Mouse (Mus musculus): Measurements from ENCODE around the gene Cd28. TPM values are rescaled to one million over a fixed set of nuclear protein-coding genes. Genes with fewer than 3 reads are reported as not detected.

Gene Cd28
- polyA plus RNA-seq, 1 experiment from 2014 or later: 0.15 TPM

GRCm38 (mm10) chr1:60795677-60796205, 79.1 kb downstream of the Cd28 start:
- ATAC-seq (ENCODE audit: insufficient number of reproducible peaks, low FRiP score, low TSS enrichment, low read depth) (no peak), DNase-seq (ENCODE audit: low spot score) (no peak)
- WGBS: 67% methylated on average over 3 of the region's 3 CpGs
- Histone ChIP-seq H3K9me3 (ENCODE audit: control insufficient read depth, low read length) (no peaks in the 10 kb centered on the region), H3K27me3 (ENCODE audit: control insufficient read depth, insufficient read depth, low read length) (no peaks in the 10 kb centered on the region), H3K9ac (ENCODE audit: low read length) (no peak overlapping the region), H3K27ac (replicated peaks; ENCODE audit: low read depth, low read length) (no peak overlapping the region), H3K4me2 (ENCODE audit: low read depth, severe bottlenecking) (no peak overlapping the region), H3K4me3 (ENCODE audit: low read depth, low read length) (no peak overlapping the region), H3K4me1 (ENCODE audit: control insufficient read depth, insufficient read depth, low read length) (no peaks in the 10 kb centered on the region), H3K36me3 (ENCODE audit: control insufficient read depth, insufficient read depth, low read length) (no peaks in the 10 kb centered on the region)

GRCm38 (mm10) chr1:60799795-60800345, 83.3 kb downstream of the Cd28 start:
- Histone ChIP-seq H3K36me3 (ENCODE audit: control insufficient read depth, insufficient read depth, low read length) (no peaks in the 10 kb centered on the region), H3K27me3 (ENCODE audit: control insufficient read depth, insufficient read depth, low read length) (no peaks in the 10 kb centered on the region), H3K27ac (replicated peaks; ENCODE audit: low read depth, low read length) (no peak overlapping the region), H3K4me3 (ENCODE audit: low read depth, low read length) (no peak overlapping the region), H3K9ac (ENCODE audit: low read length) (no peak overlapping the region), H3K4me2 (ENCODE audit: low read depth, severe bottlenecking) (no peak overlapping the region), H3K4me1 (ENCODE audit: control insufficient read depth, insufficient read depth, low read length) (no peaks in the 10 kb centered on the region), H3K9me3 (ENCODE audit: control insufficient read depth, low read length) (no peaks in the 10 kb centered on the region)
- 63% methylated on average over 1 of the region's 1 CpGs for WGBS
- DNase-seq (ENCODE audit: low spot score) (no peak), ATAC-seq (ENCODE audit: insufficient number of reproducible peaks, low FRiP score, low TSS enrichment, low read depth) (no peak)

GRCm38 (mm10) chr1:60801210-60801671, 84.6 kb downstream of the Cd28 start:
- Histone ChIP-seq H3K4me1 (ENCODE audit: control insufficient read depth, insufficient read depth, low read length) (no peaks in the 10 kb centered on the region), H3K9me3 (ENCODE audit: control insufficient read depth, low read length) (no peaks in the 10 kb centered on the region), H3K9ac (ENCODE audit: low read length) (no peak overlapping the region), H3K36me3 (ENCODE audit: control insufficient read depth, insufficient read depth, low read length) (no peaks in the 10 kb centered on the region), H3K27me3 (ENCODE audit: control insufficient read depth, insufficient read depth, low read length) (no peaks in the 10 kb centered on the region), H3K27ac (replicated peaks; ENCODE audit: low read depth, low read length) (no peak overlapping the region), H3K4me3 (ENCODE audit: low read depth, low read length) (no peak overlapping the region), H3K4me2 (ENCODE audit: low read depth, severe bottlenecking) (no peak overlapping the region)
- DNase-seq (ENCODE audit: low spot score) (no peak), ATAC-seq (ENCODE audit: insufficient number of reproducible peaks, low FRiP score, low TSS enrichment, low read depth) (no peak)
- 90% methylated on average over 4 of the region's 4 CpGs for WGBS

- DNase-seq (ENCODE audit: low spot score): no peak
- Histone ChIP-seq H3K4me2 (ENCODE audit: low read depth, severe bottlenecking) (no peak overlapping the region), H3K27ac (replicated peaks; ENCODE audit: low read depth, low read length) (no peak overlapping the region), H3K9ac (ENCODE audit: low read length) (no peak overlapping the region), H3K9me3 (ENCODE audit: control insufficient read depth, low read length) (no peaks in the 10 kb centered on the region), H3K27me3 (ENCODE audit: control insufficient read depth, insufficient read depth, low read length) (no peaks in the 10 kb centered on the region), H3K36me3 (ENCODE audit: control insufficient read depth, insufficient read depth, low read length) (no peaks in the 10 kb centered on the region), H3K4me3 (ENCODE audit: low read depth, low read length) (no peak overlapping the region), H3K4me1 (ENCODE audit: control insufficient read depth, insufficient read depth, low read length) (no peaks in the 10 kb centered on the region)
- WGBS: 94% methylated on average over 4 of the region's 4 CpGs
- ATAC-seq (ENCODE audit: insufficient number of reproducible peaks, low FRiP score, low TSS enrichment, low read depth): no peak
Observed at GRCm38 (mm10) chr1:60803128-60803824, 86.7 kb downstream of the Cd28 start.

GRCm38 (mm10) chr1:60803825-60804696, 87.5 kb downstream of the Cd28 start:
- Histone ChIP-seq H3K4me1 (ENCODE audit: control insufficient read depth, insufficient read depth, low read length) (no peaks in the 10 kb centered on the region), H3K9me3 (ENCODE audit: control insufficient read depth, low read length) (no peaks in the 10 kb centered on the region), H3K27me3 (ENCODE audit: control insufficient read depth, insufficient read depth, low read length) (no peaks in the 10 kb centered on the region), H3K4me2 (ENCODE audit: low read depth, severe bottlenecking) (no peak overlapping the region), H3K27ac (replicated peaks; ENCODE audit: low read depth, low read length) (no peak overlapping the region), H3K4me3 (ENCODE audit: low read depth, low read length) (no peak overlapping the region), H3K36me3 (ENCODE audit: control insufficient read depth, insufficient read depth, low read length) (no peaks in the 10 kb centered on the region), H3K9ac (ENCODE audit: low read length) (no peak overlapping the region)
- no peak for ATAC-seq (ENCODE audit: insufficient number of reproducible peaks, low FRiP score, low TSS enrichment, low read depth)
- DNase-seq (ENCODE audit: low spot score): no peak
- 89% methylated on average over 6 of the region's 6 CpGs for WGBS

GRCm38 (mm10) chr1:60805178-60805577, 88.6 kb downstream of the Cd28 start:
- no peak overlapping the region for H3K4me3 ChIP-seq (ENCODE audit: low read depth, low read length)
- DNase-seq (ENCODE audit: low spot score): no peak
- ATAC-seq (ENCODE audit: insufficient number of reproducible peaks, low FRiP score, low TSS enrichment, low read depth): no peak
- WGBS: 57% methylated on average over 1 of the region's 1 CpGs
- H3K9me3 ChIP-seq (ENCODE audit: control insufficient read depth, low read length): no peaks in the 10 kb centered on the region
- no peaks in the 10 kb centered on the region for H3K4me1 ChIP-seq (ENCODE audit: control insufficient read depth, insufficient read depth, low read length)
- H3K4me2 ChIP-seq (ENCODE audit: low read depth, severe bottlenecking): no peak overlapping the region
- no peaks in the 10 kb centered on the region for H3K27me3 ChIP-seq (ENCODE audit: control insufficient read depth, insufficient read depth, low read length)
- no peak overlapping the region for H3K27ac ChIP-seq (replicated peaks; ENCODE audit: low read depth, low read length)
- H3K9ac ChIP-seq (ENCODE audit: low read length): no peak overlapping the region
- no peaks in the 10 kb centered on the region for H3K36me3 ChIP-seq (ENCODE audit: control insufficient read depth, insufficient read depth, low read length)

- no peak overlapping the region for H3K9ac ChIP-seq (ENCODE audit: low read length)
- H3K4me1 ChIP-seq (ENCODE audit: control insufficient read depth, insufficient read depth, low read length): no peaks in the 10 kb centered on the region
- no peak overlapping the region for H3K4me2 ChIP-seq (ENCODE audit: low read depth, severe bottlenecking)
- H3K4me3 ChIP-seq (ENCODE audit: low read depth, low read length): no peak overlapping the region
- H3K27ac ChIP-seq (replicated peaks; ENCODE audit: low read depth, low read length): no peak overlapping the region
- ATAC-seq (ENCODE audit: insufficient number of reproducible peaks, low FRiP score, low TSS enrichment, low read depth) (no peak), DNase-seq (ENCODE audit: low spot score) (no peak)
- no peaks in the 10 kb centered on the region for H3K36me3 ChIP-seq (ENCODE audit: control insufficient read depth, insufficient read depth, low read length)
- H3K9me3 ChIP-seq (ENCODE audit: control insufficient read depth, low read length): no peaks in the 10 kb centered on the region
- WGBS: 91% methylated on average over 1 of the region's 1 CpGs
- H3K27me3 ChIP-seq (ENCODE audit: control insufficient read depth, insufficient read depth, low read length): no peaks in the 10 kb centered on the region
Observed at GRCm38 (mm10) chr1:60807748-60808147, 91.1 kb downstream of the Cd28 start.

- 80% methylated on average over 2 of the region's 2 CpGs for WGBS
- Histone ChIP-seq H3K36me3 (ENCODE audit: control insufficient read depth, insufficient read depth, low read length) (no peaks in the 10 kb centered on the region), H3K4me3 (ENCODE audit: low read depth, low read length) (no peak overlapping the region), H3K27ac (replicated peaks; ENCODE audit: low read depth, low read length) (no peak overlapping the region), H3K9me3 (ENCODE audit: control insufficient read depth, low read length) (no peaks in the 10 kb centered on the region), H3K9ac (ENCODE audit: low read length) (no peak overlapping the region), H3K4me2 (ENCODE audit: low read depth, severe bottlenecking) (no peak overlapping the region), H3K27me3 (ENCODE audit: control insufficient read depth, insufficient read depth, low read length) (no peaks in the 10 kb centered on the region), H3K4me1 (ENCODE audit: control insufficient read depth, insufficient read depth, low read length) (no peaks in the 10 kb centered on the region)
- no peak for ATAC-seq (ENCODE audit: insufficient number of reproducible peaks, low FRiP score, low TSS enrichment, low read depth)
- no peak for DNase-seq (ENCODE audit: low spot score)
Observed at GRCm38 (mm10) chr1:60808466-60808865, 91.9 kb downstream of the Cd28 start.
